Mouse (Mus musculus): ENCODE results near the gene Zcchc13.

Zcchc13 gene

DNA sequence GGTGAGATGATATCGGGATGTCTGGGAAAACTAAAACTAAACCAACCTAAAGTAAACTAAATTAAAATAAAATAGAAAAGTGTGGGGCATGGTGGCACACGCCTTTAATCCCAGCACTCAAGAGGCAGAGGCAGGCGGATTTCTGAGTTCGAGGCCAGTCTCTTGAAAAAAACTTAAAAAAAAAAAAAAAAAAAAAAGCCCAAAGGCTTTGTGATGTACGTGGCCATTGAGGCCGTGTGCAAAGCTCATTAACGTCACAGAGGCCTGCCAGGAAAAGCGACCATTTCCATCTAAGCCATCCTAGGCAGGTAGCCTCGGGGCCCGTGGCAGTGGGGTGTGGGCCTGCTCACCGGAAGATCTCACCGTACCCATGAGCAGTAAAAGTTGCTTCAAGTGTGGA lies at the start of gene Zcchc13:
Gene Zcchc13 (plus strand): TSS at position 284 of the 400 bp plus-strand sequence.
- CTCF ChIA-PET = interaction anchor here in 2 of 4 experiments (0.6 to 1.0 kb wide), 4 partner anchors 51 to 1378 kb away, joined by 3 to 4 read pairs (median 4); no protein-coding TSS in a partner anchor

DNA sequence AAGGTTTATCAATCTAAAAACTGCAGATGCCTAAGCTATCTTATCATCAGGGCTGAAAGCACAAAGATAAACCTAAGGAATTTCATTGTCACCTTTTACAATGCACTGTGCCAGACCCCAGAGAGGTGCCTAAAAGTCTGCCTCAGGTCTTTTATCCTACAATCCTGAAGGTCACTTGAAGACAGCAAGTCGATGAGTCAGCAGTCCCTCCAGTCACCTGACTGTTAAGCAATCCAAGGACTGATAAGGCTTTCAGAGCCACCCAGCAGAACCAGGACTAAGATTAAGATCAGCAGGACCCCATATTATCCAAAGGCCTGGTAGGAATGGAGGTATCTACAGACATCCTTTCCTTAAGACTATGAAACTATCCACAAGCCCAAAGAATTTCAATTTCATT lies 46.1 kb upstream of the Zcchc13 start:
- CTCF ChIA-PET = no interaction called here
- POLR2A ChIA-PET = interaction anchor here in 1 of 4 experiments (0.5 to 0.6 kb wide), 2 partner anchors 32 to 431 kb away, joined by 3 to 4 read pairs; no protein-coding TSS in a partner anchor

More for the DNA sequence above, at the start of gene Zcchc13:
- POLR2A ChIA-PET = interaction anchor here in 2 of 4 experiments (0.6 kb wide), 2 partner anchors 122 to 343 kb away, joined by 3 read pairs; no protein-coding TSS in a partner anchor

DNA sequence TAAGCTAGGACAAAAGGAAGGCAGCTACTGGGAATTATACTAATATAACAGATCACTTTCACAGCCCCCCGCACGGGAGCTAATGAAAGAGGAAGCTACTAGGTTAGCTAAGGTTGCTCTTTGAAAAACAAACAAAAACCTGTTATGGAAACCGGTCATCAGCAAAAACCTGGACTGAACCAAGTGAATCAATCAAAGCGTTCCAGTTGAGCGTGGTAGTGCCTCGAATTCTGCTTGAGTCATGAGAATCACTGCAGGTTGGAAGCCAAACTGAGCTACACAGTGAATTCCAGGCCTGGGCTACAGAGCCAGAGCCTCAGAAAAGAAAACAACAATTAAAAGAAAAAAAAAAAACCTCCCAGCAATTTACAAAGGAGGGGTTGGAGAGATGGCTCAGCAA lies 38.3 kb upstream of the Zcchc13 start:
- ChIA-PET POLR2A (interaction anchor here in 2 of 4 experiments (0.6 to 0.7 kb wide), 2 partner anchors 145 to 547 kb away, joined by 4 to 5 read pairs; no protein-coding TSS in a partner anchor), CTCF (interaction anchor here in 1 of 4 experiments (0.6 kb wide), 1 partner anchor 119 kb away, joined by 3 read pairs; no protein-coding TSS in a partner anchor)

DNA sequence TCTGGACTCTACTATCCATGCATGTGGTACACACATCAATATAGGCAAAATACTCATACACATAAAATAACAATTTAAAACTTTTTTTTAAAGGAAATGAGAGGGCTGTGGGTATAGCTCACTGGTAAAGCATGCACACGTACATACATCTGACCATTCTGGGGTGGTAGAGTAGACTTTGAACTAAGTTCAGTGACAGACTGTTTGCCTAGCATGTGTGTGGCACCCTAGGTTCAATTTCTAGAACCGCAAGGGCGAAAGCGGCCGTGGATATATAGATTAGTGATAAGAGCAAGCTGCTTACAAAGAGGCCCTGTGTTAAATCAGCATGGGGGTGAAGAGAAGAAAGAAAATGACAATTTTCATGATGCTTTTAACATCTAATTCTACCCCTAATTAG lies 27.8 kb upstream of the Zcchc13 start:
- CTCF ChIA-PET = interaction anchor here in 1 of 4 experiments (1.4 kb wide), 1 partner anchor 22 kb away, joined by 4 read pairs; no protein-coding TSS in a partner anchor
- POLR2A ChIA-PET = no interaction called here

DNA sequence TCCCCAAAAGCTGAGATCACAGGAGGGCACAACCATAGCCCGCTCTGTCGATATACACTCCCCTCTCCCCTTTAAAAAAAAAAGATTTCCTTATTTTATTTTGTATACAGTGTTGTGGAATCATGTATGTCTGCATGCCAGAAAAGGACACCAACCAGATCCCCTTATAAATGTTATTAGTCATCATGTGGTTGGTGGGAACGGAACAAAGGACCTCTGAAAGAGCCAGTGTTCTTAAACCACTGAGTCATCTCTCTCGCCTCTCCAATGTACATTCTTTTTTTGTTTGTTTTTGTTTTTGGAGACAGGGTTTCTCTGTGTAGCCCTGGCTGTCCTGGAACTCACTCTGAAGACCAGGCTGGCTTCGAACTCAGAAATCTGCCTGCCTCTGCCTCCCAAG lies 26.2 kb upstream of the Zcchc13 start:
- ChIA-PET POLR2A (no interaction called here), CTCF (no interaction called here)

DNA sequence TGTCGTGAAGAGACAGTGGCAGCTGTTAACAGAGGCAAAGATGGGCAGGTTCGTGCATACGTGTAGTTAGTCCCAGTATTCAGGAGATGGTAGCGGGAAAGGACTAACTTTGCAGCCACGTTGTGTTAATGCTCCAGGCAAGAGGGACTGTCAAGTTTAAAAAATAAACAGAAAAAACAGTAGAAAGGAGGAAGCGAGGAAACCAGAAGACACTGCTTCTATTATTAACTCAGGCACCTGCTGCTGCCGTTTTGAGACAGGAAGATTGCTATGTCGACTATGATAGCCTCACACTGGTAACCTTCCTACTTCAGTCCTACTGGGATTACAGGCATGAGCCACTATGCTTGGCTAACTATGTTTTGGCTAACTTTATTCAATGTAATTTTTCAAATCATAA lies 24.9 kb upstream of the Zcchc13 start:
- POLR2A ChIA-PET = no interaction called here
- CTCF ChIA-PET = no interaction called here

DNA sequence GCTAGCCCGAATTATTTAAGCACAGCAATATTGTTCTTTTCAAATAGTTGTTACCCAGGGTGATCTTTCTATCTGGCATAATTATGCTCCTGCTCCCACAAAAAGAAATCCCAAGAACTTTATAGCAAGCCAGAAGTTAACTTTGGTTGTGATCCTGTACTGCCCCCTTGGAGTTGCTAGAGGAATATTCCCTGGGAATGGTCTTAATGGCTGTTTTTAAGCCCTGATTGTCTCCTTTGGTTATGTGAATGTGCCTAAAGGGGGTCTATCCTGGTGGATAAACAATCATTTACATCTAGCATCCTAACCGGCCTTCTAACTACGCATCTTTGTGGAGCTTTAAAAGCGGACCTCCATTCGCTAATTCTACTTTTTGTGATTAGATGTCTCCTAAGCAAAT lies 20.0 kb upstream of the Zcchc13 start:
- POLR2A ChIA-PET = interaction anchor here in 1 of 4 experiments (1.3 kb wide), 1 partner anchor 139 kb away, joined by 3 read pairs; no protein-coding TSS in a partner anchor
- CTCF ChIA-PET = no interaction called here

DNA sequence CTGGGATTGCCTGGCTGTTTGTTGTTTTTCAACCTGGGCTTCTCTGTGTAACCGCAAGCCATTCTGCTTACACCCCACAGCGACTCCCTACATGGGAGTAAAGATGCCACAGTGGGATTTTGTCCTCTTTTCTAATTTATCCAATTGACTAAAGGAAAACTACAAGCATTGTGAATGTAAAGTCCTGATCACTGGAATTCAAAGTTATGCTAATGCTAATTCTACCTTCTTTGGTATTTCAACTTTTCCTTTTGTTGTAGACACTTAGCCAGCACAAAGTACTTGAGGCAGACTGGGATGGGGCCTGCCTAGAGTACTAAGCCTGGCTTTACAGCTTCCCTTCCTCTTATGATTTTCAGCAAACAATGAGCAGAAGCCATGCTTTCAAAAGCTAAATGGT lies 18.9 kb upstream of the Zcchc13 start:
- ChIA-PET POLR2A (interaction anchor here in 1 of 4 experiments (0.6 to 1.3 kb wide), 2 partner anchors 37 to 140 kb away, joined by 3 read pairs; no protein-coding TSS in a partner anchor), CTCF (interaction anchor here in 2 of 4 experiments (0.6 kb wide), 2 partner anchors 78 to 170 kb away, joined by 3 to 6 read pairs; no protein-coding TSS in a partner anchor)

DNA sequence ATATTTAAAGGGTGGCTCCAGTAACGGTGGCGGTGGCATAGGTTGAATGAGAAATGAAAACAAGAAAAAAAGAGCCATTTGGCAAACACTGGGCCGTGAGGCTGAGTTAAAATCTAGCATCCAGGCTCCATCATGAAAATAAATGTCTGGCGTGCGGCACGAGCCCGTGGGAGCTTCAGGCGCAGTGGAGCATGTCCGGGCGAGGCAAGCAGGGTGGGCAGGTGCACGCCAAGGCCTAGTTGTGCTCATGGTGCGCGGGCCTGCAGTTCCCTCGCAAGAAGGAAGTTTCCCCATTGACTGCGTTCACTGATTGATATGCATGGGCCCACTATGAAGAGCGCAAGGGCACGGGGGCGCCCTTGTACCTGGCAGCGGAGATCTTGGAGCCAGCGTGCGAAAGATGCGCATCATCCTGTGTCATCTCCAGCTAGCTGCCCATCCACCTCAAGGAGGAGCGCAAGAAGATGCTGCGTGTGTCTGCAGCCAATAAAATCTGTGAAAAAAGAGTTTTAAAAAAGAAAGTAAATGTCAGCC lies 15.6 kb upstream of the Zcchc13 start:
- ChIA-PET CTCF (interaction anchor here in 1 of 4 experiments (0.6 kb wide), 1 partner anchor 29 kb away, joined by 3 read pairs; no protein-coding TSS in a partner anchor), POLR2A (interaction anchor here in 1 of 4 experiments (1.1 kb wide), 1 partner anchor 167 kb away, joined by 3 read pairs; no protein-coding TSS in a partner anchor)

DNA sequence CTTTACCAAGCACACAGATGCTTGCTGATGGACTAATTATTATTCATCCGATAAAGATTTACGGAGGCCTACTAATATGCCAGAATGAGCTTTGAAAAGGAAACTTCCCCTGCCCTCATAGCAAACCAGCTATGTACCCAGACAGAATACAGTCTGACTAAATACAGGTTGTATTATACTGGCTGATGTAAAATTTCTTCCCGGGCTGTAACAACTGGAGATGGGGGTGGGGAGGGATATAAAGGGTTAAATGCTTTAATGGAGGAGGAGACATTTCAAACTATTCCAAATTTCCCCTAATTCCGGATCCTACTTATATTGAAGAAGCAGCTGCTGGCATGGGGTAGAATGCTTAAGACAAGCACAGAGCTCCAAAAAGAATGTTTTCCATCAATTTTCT lies 14.9 kb upstream of the Zcchc13 start:
- CTCF ChIA-PET = no interaction called here
- POLR2A ChIA-PET = interaction anchor here in 2 of 4 experiments (0.6 to 1.1 kb wide), 2 partner anchors 86 to 168 kb away, joined by 3 read pairs; no protein-coding TSS in a partner anchor

DNA sequence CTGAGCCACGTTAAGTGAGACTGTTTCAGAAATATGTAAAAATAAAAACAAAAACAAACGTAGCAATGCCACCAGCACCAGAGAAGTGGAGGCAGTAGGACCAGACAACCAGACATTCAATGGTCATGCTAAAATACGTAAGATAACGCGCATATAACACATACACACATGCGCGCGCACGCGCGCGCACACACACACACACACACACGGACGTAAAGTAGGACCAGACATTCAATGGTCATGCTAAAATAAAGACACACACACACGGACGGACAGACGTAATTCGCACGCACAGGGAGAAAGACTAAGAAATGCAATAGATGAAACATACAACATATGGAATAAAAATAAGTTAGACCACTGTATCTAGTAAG lies 14.2 kb upstream of the Zcchc13 start:
- ChIA-PET CTCF (no interaction called here), POLR2A (no interaction called here)

DNA sequence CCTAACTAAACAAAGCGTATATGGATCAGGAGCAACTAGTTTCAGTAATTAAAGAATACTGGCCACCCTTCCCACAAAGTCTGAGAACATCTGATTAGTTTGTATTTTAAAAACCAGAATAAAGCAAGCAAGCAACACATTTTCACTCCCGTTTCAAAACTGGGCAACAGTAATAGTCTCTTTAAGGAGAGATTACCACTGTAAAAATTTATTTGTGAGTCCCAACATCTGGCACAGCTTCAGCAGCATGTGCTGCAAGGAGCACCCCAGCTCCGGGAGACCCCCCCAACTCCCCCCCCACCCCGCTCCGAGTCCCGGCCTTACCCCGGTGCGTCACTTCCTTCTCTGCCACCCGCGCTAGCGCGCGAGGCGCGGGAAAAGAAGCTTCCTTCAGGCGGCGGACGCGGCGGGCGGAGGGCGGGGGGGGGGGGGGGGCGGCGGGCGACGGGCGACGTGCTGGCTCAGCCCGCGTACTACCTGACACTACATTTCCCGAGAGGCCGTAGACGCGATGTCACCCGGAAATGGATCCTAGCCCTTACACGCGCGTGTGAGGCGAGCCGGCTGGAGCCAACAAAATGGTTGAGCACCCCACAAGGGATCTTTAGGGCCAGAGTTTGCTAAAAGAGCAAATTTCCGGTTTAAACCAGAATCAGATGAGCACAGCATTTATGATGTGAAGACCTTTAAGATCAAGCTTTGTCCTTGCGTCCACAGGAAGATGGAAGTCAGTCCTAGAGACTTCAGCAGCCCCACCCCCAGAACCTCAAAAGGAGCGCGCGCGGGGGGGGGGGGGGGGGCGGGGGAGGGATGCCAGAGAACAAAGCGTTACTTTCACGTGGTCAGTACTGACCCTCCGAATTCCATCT lies 13.6 kb upstream of the Zcchc13 start:
- CTCF ChIA-PET = no interaction called here
- POLR2A ChIA-PET = interaction anchor here in 1 of 4 experiments (0.6 kb wide), 1 partner anchor 850 kb away, joined by 5 read pairs; no protein-coding TSS in a partner anchor

DNA sequence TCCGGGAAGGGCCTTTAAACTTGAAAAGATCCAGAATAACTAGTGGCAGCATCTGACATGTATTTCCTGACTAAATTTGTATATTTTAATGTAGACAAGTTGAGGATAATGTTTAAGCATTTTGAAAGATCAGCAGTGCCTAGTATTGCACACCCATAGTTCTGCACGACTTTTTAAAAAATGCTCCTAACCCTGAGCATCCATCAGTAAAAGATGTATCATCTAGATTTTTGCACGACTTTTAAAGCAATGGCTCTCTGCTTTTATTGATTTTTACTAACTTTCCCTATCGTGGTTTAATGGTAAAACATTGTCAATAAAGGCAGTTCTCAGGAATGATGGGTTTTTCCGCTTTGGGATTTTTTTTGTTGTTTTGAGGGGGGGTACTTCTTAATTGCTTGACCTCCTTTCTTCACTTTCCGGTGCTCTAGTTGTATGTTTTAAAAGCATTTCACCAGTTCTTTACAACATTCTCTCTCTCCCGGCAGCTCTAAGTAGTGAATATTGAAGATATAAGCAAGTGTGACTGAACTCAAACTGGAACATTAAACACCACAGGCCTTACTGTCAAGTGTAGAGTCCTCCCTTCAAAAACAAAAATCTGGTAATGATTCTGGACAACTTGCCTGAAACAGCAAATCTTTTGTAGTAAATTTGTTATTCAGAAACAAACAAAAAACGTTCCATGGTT lies 12.8 kb upstream of the Zcchc13 start:
- ChIA-PET POLR2A (interaction anchor here in 1 of 4 experiments (0.6 kb wide), 1 partner anchor 851 kb away, joined by 5 read pairs; no protein-coding TSS in a partner anchor), CTCF (no interaction called here)

DNA sequence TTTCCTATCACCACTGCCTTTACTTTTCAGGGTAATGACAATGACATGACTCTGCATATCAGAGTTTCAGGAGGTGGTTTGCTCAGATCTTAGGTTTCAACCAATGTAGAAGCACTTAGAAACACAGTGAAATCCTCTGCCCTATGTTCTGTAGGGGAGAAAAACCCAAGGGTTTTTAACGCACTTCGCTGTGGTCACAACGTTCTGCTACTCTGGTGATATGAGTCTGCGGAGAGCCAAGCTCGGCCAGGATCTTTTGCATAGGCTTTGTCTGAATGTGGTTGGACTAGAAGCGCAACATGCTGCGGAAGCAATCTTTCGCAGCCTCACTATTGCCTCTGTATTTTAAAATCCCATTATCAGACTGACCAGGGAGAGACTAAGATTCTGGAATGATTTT lies 8.6 kb upstream of the Zcchc13 start:
- ChIA-PET CTCF (no interaction called here), POLR2A (no interaction called here)

DNA sequence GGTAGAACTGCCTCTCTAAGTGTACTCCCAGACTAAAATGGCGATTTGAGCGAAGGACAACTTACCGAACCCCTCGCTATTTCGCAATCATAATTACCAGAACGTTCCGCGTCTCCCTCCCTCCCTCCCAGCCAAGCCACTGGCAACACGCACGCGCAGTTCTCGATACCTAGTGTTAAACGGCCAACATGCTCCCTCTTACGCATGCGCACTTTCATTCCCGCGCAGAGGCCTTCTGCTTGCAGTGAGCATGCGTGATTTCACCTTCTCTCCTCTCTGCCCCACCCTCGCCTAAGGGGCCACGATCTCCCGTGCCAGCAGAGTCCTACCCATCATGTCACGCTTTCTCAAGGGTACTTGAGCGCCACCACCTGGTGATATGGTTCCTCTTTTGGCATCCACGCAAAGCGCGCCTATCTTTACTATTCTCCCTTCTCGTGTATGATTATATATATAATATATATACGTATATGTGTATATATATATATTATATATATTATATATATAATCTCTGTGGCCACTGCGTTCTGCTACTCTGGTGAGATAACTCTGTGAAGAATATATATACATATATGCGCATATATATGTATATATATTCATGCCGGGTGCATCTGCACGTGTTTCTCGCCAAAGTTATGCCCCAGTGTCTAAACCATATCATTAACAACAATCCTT lies 8.0 kb upstream of the Zcchc13 start:
- ChIA-PET CTCF (no interaction called here), POLR2A (no interaction called here)

DNA sequence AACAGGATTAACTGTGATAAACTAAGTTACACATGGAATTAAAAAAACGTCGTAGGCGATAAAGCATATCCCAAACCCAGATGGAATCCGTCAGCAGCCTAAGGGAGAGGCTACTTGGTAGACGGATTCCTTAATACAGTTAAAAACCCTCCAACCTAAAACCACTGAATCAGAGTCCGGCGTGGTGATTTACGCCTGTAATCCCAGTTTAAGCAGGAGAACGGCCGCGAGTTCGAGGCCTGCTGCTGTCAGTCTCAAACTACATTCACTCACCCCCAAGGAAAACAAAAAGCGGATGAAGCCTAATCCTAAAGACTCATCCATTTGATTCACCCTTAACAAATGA lies 7.5 kb upstream of the Zcchc13 start:
- ChIA-PET POLR2A (no interaction called here), CTCF (no interaction called here)

DNA sequence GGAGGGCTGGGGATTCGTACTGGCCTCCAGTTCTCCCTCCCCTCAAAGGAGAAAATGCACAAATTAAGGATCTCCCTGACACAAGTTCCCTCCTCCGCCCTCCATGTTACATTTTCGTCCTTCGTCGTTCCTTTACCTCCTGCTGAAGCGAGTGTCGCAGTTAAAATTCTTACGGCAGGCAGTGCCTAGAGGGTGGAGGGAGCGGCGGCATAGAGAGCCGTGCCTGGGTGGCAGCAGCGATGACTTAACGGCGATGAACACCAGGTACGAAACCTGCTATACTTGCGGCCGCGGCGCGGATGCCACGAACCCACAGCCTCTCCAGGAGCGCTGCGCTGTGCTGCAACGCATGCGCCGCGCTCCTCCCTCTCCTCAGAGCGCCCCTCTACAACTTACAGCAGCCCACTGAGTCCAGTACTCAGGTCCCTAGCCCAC lies 7.0 kb upstream of the Zcchc13 start:
- POLR2A ChIA-PET = no interaction called here
- CTCF ChIA-PET = no interaction called here

DNA sequence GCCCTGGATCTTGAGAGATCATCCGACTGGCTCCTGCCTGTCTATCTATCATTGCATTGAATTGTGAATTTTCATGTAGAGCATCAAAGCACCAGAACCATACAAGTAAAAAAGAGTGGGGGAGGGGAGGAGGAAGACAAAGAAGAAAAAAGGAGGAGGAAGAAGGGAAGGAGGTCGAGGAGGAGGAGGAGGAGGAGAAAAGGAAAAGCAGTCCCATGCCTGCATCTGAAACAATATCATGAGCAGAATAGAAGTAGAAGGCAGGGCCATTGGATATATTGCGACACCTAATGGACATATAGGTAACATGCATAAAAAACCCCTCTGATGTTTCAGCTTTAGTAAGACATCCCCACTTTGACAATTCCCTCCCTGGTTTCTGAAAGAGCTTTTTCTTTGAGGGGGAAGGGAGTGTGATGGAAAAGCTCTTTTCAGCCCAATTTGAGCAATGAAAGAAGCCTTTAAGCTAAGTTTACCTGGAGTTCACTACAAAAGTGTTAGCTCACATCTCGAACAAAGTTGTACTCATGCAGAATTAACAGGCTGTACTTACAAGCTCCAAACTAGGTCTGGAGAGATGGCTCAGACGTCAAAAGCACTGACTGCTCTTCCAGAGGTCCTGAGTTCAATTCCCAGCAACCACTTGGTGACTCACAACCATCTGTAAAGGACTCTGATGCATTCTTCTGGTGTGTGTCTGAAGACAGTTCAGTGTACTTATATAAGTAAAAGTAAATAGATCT lies 5.8 kb upstream of the Zcchc13 start:
- ChIA-PET CTCF (interaction anchor here (0.6 to 1.3 kb wide), 4 partner anchors 22 to 290 kb away, joined by 3 to 4 read pairs (median 4); no protein-coding TSS in a partner anchor), POLR2A (interaction anchor here in 1 of 4 experiments (0.5 to 0.8 kb wide), 2 partner anchors 132 to 356 kb away, joined by 3 to 4 read pairs; partner anchors contain the start of gene Rlim)
